Mouse (Mus musculus): ENCODE results near the gene Unc45b. TPM values are rescaled to one million over a fixed set of nuclear protein-coding genes. Genes with fewer than 3 reads are reported as not detected.
A peak's percentile ranks its signal among the peaks of the same experiment; 100 is the strongest.
"Not testable (repeated sequence)": the region's sequence is repeated elsewhere in the genome, so short reads cannot be mapped to it uniquely, and the experiment has no call there.

Unc45b gene
- polyA plus RNA-seq, 1 experiment, result 3.3 TPM

GRCm38 (mm10) chr11:82910679-82911389 lies 484 bp downstream of the Unc45b start:
- H3K27me3 ChIP-seq (ENCODE audit: control insufficient read depth, insufficient read depth, low read length), result no peaks in the 10 kb centered on the region
- H3K36me3 ChIP-seq (ENCODE audit: control insufficient read depth, insufficient read depth, low read length), result no peaks in the 10 kb centered on the region
- no peak for TF ChIP-seq POLR2A (IDR thresholded peaks at IDR 0.05; ENCODE audit: control insufficient read depth, low read depth, low read length)
- no peak for TF ChIP-seq CTCF (IDR thresholded peaks at IDR 0.05; ENCODE audit: control insufficient read depth, insufficient read depth, insufficient replicate concordance, low read depth, low read length)
- H3K4me1 ChIP-seq (ENCODE audit: control insufficient read depth, insufficient read depth, low read length), result peaks cover 12% of the 10 kb centered on the region
- H3K4me3 ChIP-seq (ENCODE audit: control insufficient read depth, low read depth, low read length), result no peak overlapping the region
- no peak overlapping the region for H3K27ac ChIP-seq (ENCODE audit: control insufficient read depth, insufficient read depth, low read depth, low read length)

GRCm38 (mm10) chr11:82914711-82915352 lies 4.5 kb downstream of the Unc45b start:
- no peak overlapping the region for H3K4me3 ChIP-seq (ENCODE audit: control insufficient read depth, low read depth, low read length)

GRCm38 (mm10) chr11:82920768-82921167 lies 10.4 kb downstream of the Unc45b start:
- H3K4me3 ChIP-seq (ENCODE audit: control insufficient read depth, low read depth, low read length), result no peak overlapping the region
- H3K4me1 ChIP-seq (ENCODE audit: control insufficient read depth, insufficient read depth, low read length), result no peaks in the 10 kb centered on the region
- no peaks in the 10 kb centered on the region for H3K27me3 ChIP-seq (ENCODE audit: control insufficient read depth, insufficient read depth, low read length)
- TF ChIP-seq POLR2A (IDR thresholded peaks at IDR 0.05; ENCODE audit: control insufficient read depth, low read depth, low read length) (no peak), CTCF (IDR thresholded peaks at IDR 0.05; ENCODE audit: control insufficient read depth, insufficient read depth, insufficient replicate concordance, low read depth, low read length) (no peak)
- H3K36me3 ChIP-seq (ENCODE audit: control insufficient read depth, insufficient read depth, low read length), result no peaks in the 10 kb centered on the region
- no peak overlapping the region for H3K27ac ChIP-seq (ENCODE audit: control insufficient read depth, insufficient read depth, low read depth, low read length)

More at GRCm38 (mm10) chr11:82914711-82915352, 4.5 kb downstream of the Unc45b start:
- no peaks in the 10 kb centered on the region for H3K36me3 ChIP-seq (ENCODE audit: control insufficient read depth, insufficient read depth, low read length)
- no peaks in the 10 kb centered on the region for H3K27me3 ChIP-seq (ENCODE audit: control insufficient read depth, insufficient read depth, low read length)
- TF ChIP-seq POLR2A (IDR thresholded peaks at IDR 0.05; ENCODE audit: control insufficient read depth, low read depth, low read length) (no peak), CTCF (IDR thresholded peaks at IDR 0.05; ENCODE audit: control insufficient read depth, insufficient read depth, insufficient replicate concordance, low read depth, low read length) (peak; percentile 99)
- H3K4me1 ChIP-seq (ENCODE audit: control insufficient read depth, insufficient read depth, low read length), result peaks cover 3% of the 10 kb centered on the region
- no peak overlapping the region for H3K27ac ChIP-seq (ENCODE audit: control insufficient read depth, insufficient read depth, low read depth, low read length)

GRCm38 (mm10) chr11:82921691-82922090 lies 11.3 kb downstream of the Unc45b start:
- Histone ChIP-seq H3K36me3 (ENCODE audit: control insufficient read depth, insufficient read depth, low read length) (no peaks in the 10 kb centered on the region), H3K27ac (ENCODE audit: control insufficient read depth, insufficient read depth, low read depth, low read length) (no peak overlapping the region), H3K27me3 (ENCODE audit: control insufficient read depth, insufficient read depth, low read length) (no peaks in the 10 kb centered on the region), H3K4me3 (ENCODE audit: control insufficient read depth, low read depth, low read length) (no peak overlapping the region), H3K4me1 (ENCODE audit: control insufficient read depth, insufficient read depth, low read length) (no peaks in the 10 kb centered on the region)
- TF ChIP-seq POLR2A (IDR thresholded peaks at IDR 0.05; ENCODE audit: control insufficient read depth, low read depth, low read length), result no peak
- TF ChIP-seq CTCF (IDR thresholded peaks at IDR 0.05; ENCODE audit: control insufficient read depth, insufficient read depth, insufficient replicate concordance, low read depth, low read length), result no peak

GRCm38 (mm10) chr11:82923910-82924309 lies 13.6 kb downstream of the Unc45b start:
- not testable (repeated sequence) for H3K36me3 ChIP-seq (ENCODE audit: control insufficient read depth, insufficient read depth, low read length); H3K4me3 ChIP-seq (ENCODE audit: control insufficient read depth, low read depth, low read length); H3K27me3 ChIP-seq (ENCODE audit: control insufficient read depth, insufficient read depth, low read length); H3K27ac ChIP-seq (ENCODE audit: control insufficient read depth, insufficient read depth, low read depth, low read length); H3K4me1 ChIP-seq (ENCODE audit: control insufficient read depth, insufficient read depth, low read length)

GRCm38 (mm10) chr11:82928897-82929632 lies 18.7 kb downstream of the Unc45b start:
- TF ChIP-seq CTCF (IDR thresholded peaks at IDR 0.05; ENCODE audit: control insufficient read depth, insufficient read depth, insufficient replicate concordance, low read depth, low read length) (no peak), POLR2A (IDR thresholded peaks at IDR 0.05; ENCODE audit: control insufficient read depth, low read depth, low read length) (no peak)
- Histone ChIP-seq H3K4me3 (ENCODE audit: control insufficient read depth, low read depth, low read length) (no peak overlapping the region), H3K36me3 (ENCODE audit: control insufficient read depth, insufficient read depth, low read length) (no peaks in the 10 kb centered on the region), H3K27me3 (ENCODE audit: control insufficient read depth, insufficient read depth, low read length) (no peaks in the 10 kb centered on the region), H3K27ac (ENCODE audit: control insufficient read depth, insufficient read depth, low read depth, low read length) (no peak overlapping the region), H3K4me1 (ENCODE audit: control insufficient read depth, insufficient read depth, low read length) (peaks cover 4% of the 10 kb centered on the region; the same call in 1 of the 2 replicates)

GRCm38 (mm10) chr11:82929633-82929950 lies 19.2 kb downstream of the Unc45b start:
- H3K4me1 ChIP-seq (ENCODE audit: control insufficient read depth, insufficient read depth, low read length), result peaks cover 4% of the 10 kb centered on the region; the same call in 1 of the 2 replicates
- H3K27ac ChIP-seq (ENCODE audit: control insufficient read depth, insufficient read depth, low read depth, low read length), result no peak overlapping the region

GRCm38 (mm10) chr11:82930391-82930955 lies 20.1 kb downstream of the Unc45b start:
- not testable (repeated sequence) for H3K27ac ChIP-seq (ENCODE audit: control insufficient read depth, insufficient read depth, low read depth, low read length); H3K4me3 ChIP-seq (ENCODE audit: control insufficient read depth, low read depth, low read length); H3K27me3 ChIP-seq (ENCODE audit: control insufficient read depth, insufficient read depth, low read length); H3K36me3 ChIP-seq (ENCODE audit: control insufficient read depth, insufficient read depth, low read length); H3K4me1 ChIP-seq (ENCODE audit: control insufficient read depth, insufficient read depth, low read length)

More at GRCm38 (mm10) chr11:82929633-82929950, 19.2 kb downstream of the Unc45b start:
- H3K36me3 ChIP-seq (ENCODE audit: control insufficient read depth, insufficient read depth, low read length), result no peaks in the 10 kb centered on the region
- no peaks in the 10 kb centered on the region for H3K27me3 ChIP-seq (ENCODE audit: control insufficient read depth, insufficient read depth, low read length)
- TF ChIP-seq CTCF (IDR thresholded peaks at IDR 0.05; ENCODE audit: control insufficient read depth, insufficient read depth, insufficient replicate concordance, low read depth, low read length), result no peak
- TF ChIP-seq POLR2A (IDR thresholded peaks at IDR 0.05; ENCODE audit: control insufficient read depth, low read depth, low read length), result no peak
- no peak overlapping the region for H3K4me3 ChIP-seq (ENCODE audit: control insufficient read depth, low read depth, low read length)

GRCm38 (mm10) chr11:82931161-82931560 lies 20.8 kb downstream of the Unc45b start:
- H3K27me3 ChIP-seq (ENCODE audit: control insufficient read depth, insufficient read depth, low read length); H3K36me3 ChIP-seq (ENCODE audit: control insufficient read depth, insufficient read depth, low read length); H3K4me1 ChIP-seq (ENCODE audit: control insufficient read depth, insufficient read depth, low read length); H3K27ac ChIP-seq (ENCODE audit: control insufficient read depth, insufficient read depth, low read depth, low read length): not testable (repeated sequence)
- peak overlapping the region; percentile 15; the same call in 1 of the 2 replicates for H3K4me3 ChIP-seq (ENCODE audit: control insufficient read depth, low read depth, low read length)

All from testis, adult 2 months (tissue).